Mouse (Mus musculus) heart, adult 18-20 months (tissue): ENCODE data around the gene Ceacam10. TPM values are rescaled to one million over a fixed set of nuclear protein-coding genes. Genes with fewer than 3 reads are reported as not detected.

Source experiments
- total RNA-seq, 2 experiments: library from RNA; stranded (reverse); gene quantifications; 2 replicates each; pipeline ENCODE4 v1.2.3; 2021

Ceacam10 gene
- total RNA-seq, 2 experiments from 2014 or later = not detected

Other genes starting within 250 kb of the Ceacam10 start
- gene Irgq, start 246.5 kb upstream of the Ceacam10 start, total RNA-seq = 10 to 100 TPM; 15.3 to 18.3 TPM
- gene Pinlyp, start 231.1 kb upstream of the Ceacam10 start, total RNA-seq = not detected
- gene Xrcc1, start 230.9 kb upstream of the Ceacam10 start, total RNA-seq = 10 to 100 TPM; 21.7 to 23.9 TPM
- gene Ethe1, start 189.7 kb upstream of the Ceacam10 start, total RNA-seq = 10 to 100 TPM; 61.2 to 71.1 TPM
- under 1 TPM in 1 of 2 experiments, not detected in 1; 0.13 TPM for gene Zfp575, start 189.6 kb upstream of the Ceacam10 start, total RNA-seq
- under 1 TPM; 0.10 to 0.31 TPM for gene Phldb3, start 166.4 kb upstream of the Ceacam10 start, total RNA-seq
- gene Lypd3, start 140.7 kb upstream of the Ceacam10 start, total RNA-seq = not detected
- gene Tex101, start 100.5 kb upstream of the Ceacam10 start, total RNA-seq = not detected
- gene BC049730, start 68.0 kb upstream of the Ceacam10 start, total RNA-seq = not detected
- not detected for gene Gm4763, start 50.3 kb upstream of the Ceacam10 start, total RNA-seq
- gene Cd177, start 16.9 kb upstream of the Ceacam10 start, total RNA-seq = 1 to 10 TPM in 1 of 2 experiments, under 1 TPM in 1; 0.17 to 1.8 TPM
- not detected for gene Gm9844, start 85.0 kb downstream of the Ceacam10 start, total RNA-seq
- gene Lypd4, start 92.7 kb downstream of the Ceacam10 start, total RNA-seq = not detected
- not detected for gene Dmrtc2, start 92.9 kb downstream of the Ceacam10 start, total RNA-seq
- 100 to 1,000 TPM; 548 to 623 TPM for gene Rps19, start 107.2 kb downstream of the Ceacam10 start, total RNA-seq
- 10 to 100 TPM in 1 of 2 experiments, 1 to 10 TPM in 1; 1.3 to 12.7 TPM for gene Cd79a, start 120.2 kb downstream of the Ceacam10 start, total RNA-seq
- gene Arhgef1, start 125.7 kb downstream of the Ceacam10 start, total RNA-seq = 10 to 100 TPM; 31.5 to 47.6 TPM
- gene Gm4881, start 167.3 kb downstream of the Ceacam10 start, total RNA-seq = not detected
- gene Rabac1, start 195.5 kb downstream of the Ceacam10 start, total RNA-seq = 100 to 1,000 TPM; 337 to 347 TPM
- gene Atp1a3, start 228.8 kb downstream of the Ceacam10 start, total RNA-seq = 1 to 10 TPM in 1 of 2 experiments, under 1 TPM in 1; 0.77 to 1.4 TPM